Mouse (Mus musculus): ENCODE data around the gene Uba7. TPM values are rescaled to one million over a fixed set of nuclear protein-coding genes. Genes with fewer than 3 reads are reported as not detected.

Gene Uba7
- polyA plus RNA-seq, 1 experiment from 2014 or later, result 12.1 TPM

- ATAC-seq (ENCODE audit: insufficient read depth, low FRiP score, low TSS enrichment) (no peak), DNase-seq (ENCODE audit: low spot score) (no peak)
- H3K4me3 ChIP-seq (ENCODE audit: low read depth, low read length), result no peak overlapping the region
- no peaks in the 10 kb centered on the region for H3K27me3 ChIP-seq (ENCODE audit: control insufficient read depth, insufficient read depth, low read length)
- no peaks in the 10 kb centered on the region for H3K4me1 ChIP-seq (ENCODE audit: control insufficient read depth, insufficient read depth, low read length)
- H3K27ac ChIP-seq (ENCODE audit: low read depth, low read length), result no peak overlapping the region
- no peak overlapping the region for H3K4me2 ChIP-seq (ENCODE audit: low read depth)
- no peaks in the 10 kb centered on the region for H3K9me3 ChIP-seq (ENCODE audit: control insufficient read depth, low read length)
- 91% methylated on average over 6 of the region's 6 CpGs for WGBS
- no peaks in the 10 kb centered on the region; the same call in none of the 2 replicates for H3K36me3 ChIP-seq (ENCODE audit: control insufficient read depth, insufficient read depth, low read length)
- H3K9ac ChIP-seq (ENCODE audit: low read length), result no peak overlapping the region
Measured at GRCm38 (mm10) chr9:107967437-107967836, 7.9 kb upstream of the Uba7 start.

GRCm38 (mm10) chr9:107968531-107968930 is 6.8 kb upstream of the Uba7 start:
- DNase-seq (ENCODE audit: low spot score), result no peak
- no peak for ATAC-seq (ENCODE audit: insufficient read depth, low FRiP score, low TSS enrichment)
- 92% methylated on average over 7 of the region's 7 CpGs for WGBS
- no peaks in the 10 kb centered on the region for H3K9me3 ChIP-seq (ENCODE audit: control insufficient read depth, low read length)
- no peaks in the 10 kb centered on the region; the same call in none of the 2 replicates for H3K36me3 ChIP-seq (ENCODE audit: control insufficient read depth, insufficient read depth, low read length)
- no peaks in the 10 kb centered on the region for H3K4me1 ChIP-seq (ENCODE audit: control insufficient read depth, insufficient read depth, low read length)
- H3K27me3 ChIP-seq (ENCODE audit: control insufficient read depth, insufficient read depth, low read length), result no peaks in the 10 kb centered on the region
- H3K27ac ChIP-seq (ENCODE audit: low read depth, low read length), result no peak overlapping the region
- H3K4me2 ChIP-seq (ENCODE audit: low read depth), result no peak overlapping the region
- H3K4me3 ChIP-seq (ENCODE audit: low read depth, low read length), result no peak overlapping the region
- H3K9ac ChIP-seq (ENCODE audit: low read length), result no peak overlapping the region

- Histone ChIP-seq H3K4me1 (ENCODE audit: control insufficient read depth, insufficient read depth, low read length) (no peaks in the 10 kb centered on the region), H3K27me3 (ENCODE audit: control insufficient read depth, insufficient read depth, low read length) (no peaks in the 10 kb centered on the region), H3K27ac (ENCODE audit: low read depth, low read length) (no peak overlapping the region), H3K36me3 (ENCODE audit: control insufficient read depth, insufficient read depth, low read length) (no peaks in the 10 kb centered on the region; the same call in none of the 2 replicates), H3K4me3 (ENCODE audit: low read depth, low read length) (no peak overlapping the region), H3K4me2 (ENCODE audit: low read depth) (no peak overlapping the region), H3K9ac (ENCODE audit: low read length) (no peak overlapping the region), H3K9me3 (ENCODE audit: control insufficient read depth, low read length) (no peaks in the 10 kb centered on the region)
- no peak for ATAC-seq (ENCODE audit: insufficient read depth, low FRiP score, low TSS enrichment)
- DNase-seq (ENCODE audit: low spot score), result no peak
- 85% methylated on average over 5 of the region's 5 CpGs for WGBS
Measured at GRCm38 (mm10) chr9:107970311-107970710, 5.0 kb upstream of the Uba7 start.

GRCm38 (mm10) chr9:107971690-107972541 is 3.4 kb upstream of the Uba7 start:
- H3K36me3 ChIP-seq (ENCODE audit: control insufficient read depth, insufficient read depth, low read length), result no peaks in the 10 kb centered on the region; the same call in 1 of the 2 replicates
- H3K4me3 ChIP-seq (ENCODE audit: low read depth, low read length), result no peak overlapping the region
- no peak overlapping the region for H3K4me2 ChIP-seq (ENCODE audit: low read depth)
- no peak for ATAC-seq (ENCODE audit: insufficient read depth, low FRiP score, low TSS enrichment)
- no peaks in the 10 kb centered on the region for H3K9me3 ChIP-seq (ENCODE audit: control insufficient read depth, low read length)
- no peak overlapping the region for H3K9ac ChIP-seq (ENCODE audit: low read length)
- DNase-seq (ENCODE audit: low spot score), result no peak
- 83% methylated on average over 8 of the region's 8 CpGs for WGBS
- H3K4me1 ChIP-seq (ENCODE audit: control insufficient read depth, insufficient read depth, low read length), result no peaks in the 10 kb centered on the region
- no peak overlapping the region for H3K27ac ChIP-seq (ENCODE audit: low read depth, low read length)
- H3K27me3 ChIP-seq (ENCODE audit: control insufficient read depth, insufficient read depth, low read length), result no peaks in the 10 kb centered on the region

- H3K4me3 ChIP-seq (ENCODE audit: low read depth, low read length), result no peak overlapping the region
- 84% methylated on average over 10 of the region's 10 CpGs for WGBS
- H3K36me3 ChIP-seq (ENCODE audit: control insufficient read depth, insufficient read depth, low read length), result no peaks in the 10 kb centered on the region; the same call in 1 of the 2 replicates
- ATAC-seq (ENCODE audit: insufficient read depth, low FRiP score, low TSS enrichment) (no peak), DNase-seq (ENCODE audit: low spot score) (no peak)
- H3K27me3 ChIP-seq (ENCODE audit: control insufficient read depth, insufficient read depth, low read length), result no peaks in the 10 kb centered on the region
- H3K4me1 ChIP-seq (ENCODE audit: control insufficient read depth, insufficient read depth, low read length), result no peaks in the 10 kb centered on the region
- no peak overlapping the region for H3K27ac ChIP-seq (ENCODE audit: low read depth, low read length)
- H3K9ac ChIP-seq (ENCODE audit: low read length), result no peak overlapping the region
- H3K9me3 ChIP-seq (ENCODE audit: control insufficient read depth, low read length), result no peaks in the 10 kb centered on the region
- H3K4me2 ChIP-seq (ENCODE audit: low read depth), result no peak overlapping the region
Measured at GRCm38 (mm10) chr9:107974491-107975171, 674 bp upstream of the Uba7 start.

- no peaks in the 10 kb centered on the region for H3K27me3 ChIP-seq (ENCODE audit: control insufficient read depth, insufficient read depth, low read length)
- no peak overlapping the region for H3K4me2 ChIP-seq (ENCODE audit: low read depth)
- H3K27ac ChIP-seq (ENCODE audit: low read depth, low read length), result no peak overlapping the region
- 91% methylated on average over 12 of the region's 12 CpGs for WGBS
- no peak overlapping the region for H3K9ac ChIP-seq (ENCODE audit: low read length)
- DNase-seq (ENCODE audit: low spot score) (no peak), ATAC-seq (ENCODE audit: insufficient read depth, low FRiP score, low TSS enrichment) (no peak)
- no peaks in the 10 kb centered on the region for H3K9me3 ChIP-seq (ENCODE audit: control insufficient read depth, low read length)
- peaks cover 7% of the 10 kb centered on the region for H3K4me1 ChIP-seq (ENCODE audit: control insufficient read depth, insufficient read depth, low read length)
- no peak overlapping the region for H3K4me3 ChIP-seq (ENCODE audit: low read depth, low read length)
- H3K36me3 ChIP-seq (ENCODE audit: control insufficient read depth, insufficient read depth, low read length), result no peaks in the 10 kb centered on the region; the same call in 1 of the 2 replicates
Measured at GRCm38 (mm10) chr9:107978815-107979214, 3.5 kb downstream of the Uba7 start.

GRCm38 (mm10) chr9:107981684-107982605 is 6.6 kb downstream of the Uba7 start:
- WGBS, result 40% methylated on average over 6 of the region's 7 CpGs
- no peaks in the 10 kb centered on the region; the same call in 1 of the 2 replicates for H3K36me3 ChIP-seq (ENCODE audit: control insufficient read depth, insufficient read depth, low read length)
- H3K4me3 ChIP-seq (ENCODE audit: low read depth, low read length), result peak overlapping the region; percentile 24
- no peak for ATAC-seq (ENCODE audit: insufficient read depth, low FRiP score, low TSS enrichment)
- H3K9me3 ChIP-seq (ENCODE audit: control insufficient read depth, low read length), result no peaks in the 10 kb centered on the region
- H3K4me2 ChIP-seq (ENCODE audit: low read depth), result peak overlapping the region; percentile 79
- DNase-seq (ENCODE audit: low spot score), result peak; percentile 65
- H3K9ac ChIP-seq (ENCODE audit: low read length), result peak overlapping the region; percentile 23
- H3K4me1 ChIP-seq (ENCODE audit: control insufficient read depth, insufficient read depth, low read length), result peaks cover 13% of the 10 kb centered on the region
- H3K27ac ChIP-seq (ENCODE audit: low read depth, low read length), result peak overlapping the region; percentile 91
- peaks cover 6% of the 10 kb centered on the region for H3K27me3 ChIP-seq (ENCODE audit: control insufficient read depth, insufficient read depth, low read length)

- Histone ChIP-seq H3K4me3 (ENCODE audit: low read depth, low read length) (peak within 1 kb of the TSS; percentile 66), H3K4me1 (ENCODE audit: control insufficient read depth, insufficient read depth, low read length) (peaks cover 13% of the 10 kb centered on the region), H3K27me3 (ENCODE audit: control insufficient read depth, insufficient read depth, low read length) (peaks cover 6% of the 10 kb centered on the region), H3K4me2 (ENCODE audit: low read depth) (peak within 1 kb of the TSS; percentile 79), H3K27ac (ENCODE audit: low read depth, low read length) (peak within 1 kb of the TSS; percentile 91), H3K9ac (ENCODE audit: low read length) (peak within 1 kb of the TSS; percentile 37), H3K9me3 (ENCODE audit: control insufficient read depth, low read length) (no peaks in the 10 kb centered on the region), H3K36me3 (ENCODE audit: control insufficient read depth, insufficient read depth, low read length) (no peaks in the 10 kb centered on the region; the same call in 1 of the 2 replicates)
- 39% methylated on average over 14 of the region's 14 CpGs for WGBS
- no peak for ATAC-seq (ENCODE audit: insufficient read depth, low FRiP score, low TSS enrichment)
- peak; percentile 78 for DNase-seq (ENCODE audit: low spot score)
Measured at GRCm38 (mm10) chr9:107982681-107983346, 7.5 kb downstream of the Uba7 start, which contains the start of gene Gm20661. Gene Gm20661 (plus strand): TSS chr9:107983058.
